Mouse (Mus musculus) gastrocnemius, adult 2 months (tissue): Measurements from ENCODE around the gene Rec114. TPM values are rescaled to one million over a fixed set of nuclear protein-coding genes. Genes with fewer than 3 reads are reported as not detected.

Experiments used
- DNase-seq: peaks from one replicate; pipeline ENCODE4 v3.0.0; 2022
- H3K27ac ChIP-seq: fragments of 200-600 bp; 2 replicates; pipeline ENCODE4 v1.8.1; 2022; ENCODE audit warnings: mild to moderate bottlenecking
- H3K4me3 ChIP-seq: fragments of 200-600 bp; 2 replicates; pipeline ENCODE4 v1.8.1; 2022; ENCODE audit warnings: mild to moderate bottlenecking, moderate library complexity
- CTCF ChIP-seq: fragments of 200-600 bp; IDR thresholded peaks from 2 replicates; pipeline ENCODE4 v1.8.1; 2022; ENCODE audit warnings: antibody characterized with exemption, mild to moderate bottlenecking, moderate library complexity
- intact Hi-C: fragments of 180-260 bp; cut with DNase I; formaldehyde crosslinking; loops from one replicate; pipeline ENCODE4 v1.15.1; 2025
- long read RNA-seq, 2 experiments: library from polyadenylated mRNA; stranded (forward); transcript quantifications; one replicate each; pipeline ENCODE4 v2.0.0; 2021
- total RNA-seq, 2 experiments: library from RNA; stranded (reverse); gene quantifications; 2 replicates each; pipeline ENCODE4 v1.2.3; 2021

Gene Rec114
- total RNA-seq, result not detected
- long read RNA-seq, experiment 1, result 0 reads
- long read RNA-seq, experiment 2, result 0 reads

DNA sequence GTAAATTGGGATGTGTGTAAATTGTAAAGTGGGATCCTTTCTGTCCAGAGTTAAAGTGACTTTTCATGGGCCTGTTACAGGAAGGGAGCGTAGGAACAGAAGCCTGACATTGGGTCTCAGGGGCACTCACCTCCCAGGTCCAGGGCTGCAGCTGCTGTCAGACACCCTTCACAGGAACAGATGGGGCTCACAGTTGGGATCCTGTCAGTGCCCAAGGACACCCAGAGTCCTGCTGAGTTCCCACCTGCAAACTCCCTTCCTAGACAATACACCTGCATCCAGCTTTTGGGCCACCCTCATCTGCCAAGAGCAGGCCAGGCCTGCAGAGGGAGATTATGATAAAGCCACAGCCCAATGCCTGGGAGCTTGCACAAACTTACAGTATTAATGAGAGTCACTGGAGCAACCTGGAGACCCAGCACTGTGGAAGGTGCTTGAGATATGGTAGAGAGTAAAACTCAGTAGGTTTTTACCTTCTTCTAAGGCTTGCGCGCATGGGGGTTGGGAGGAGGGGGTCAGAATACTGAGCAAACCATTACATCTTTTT, at the start of gene Rec114:
Gene Rec114, minus strand, starts transcription at position 263 of the 547 bp plus-strand sequence.
- H3K27ac ChIP-seq, result no peak within 1 kb of the TSS
- intact Hi-C loops, result no loop called here
- H3K4me3 ChIP-seq, result no peak within 1 kb of the TSS
- DNase-seq, result no peak
- TF ChIP-seq CTCF, result no peak

DNA sequence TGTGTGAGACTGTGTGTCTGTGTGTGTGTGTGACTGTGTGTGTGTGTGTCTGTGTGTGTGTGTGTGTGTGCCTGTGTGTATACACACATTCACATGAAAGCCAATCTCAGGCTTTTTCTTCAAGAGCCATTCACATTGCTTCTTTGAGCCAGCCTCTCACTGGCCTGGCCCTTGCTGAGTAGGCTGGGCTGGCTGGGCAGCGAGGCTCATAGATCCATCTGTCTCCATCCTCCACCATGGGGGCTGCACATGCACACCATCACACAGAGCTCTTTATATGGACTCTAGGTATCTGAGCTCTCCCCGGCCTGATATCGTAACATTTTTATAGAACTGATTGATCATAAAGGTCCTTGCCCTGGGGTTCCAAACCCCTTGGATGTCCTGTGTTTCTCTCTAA, 45.7 kb upstream of the Rec114 start:
- TF ChIP-seq CTCF, result no peak
- intact Hi-C loops, result no loop called here
- no peak overlapping the region for H3K4me3 ChIP-seq
- no peak for DNase-seq
- H3K27ac ChIP-seq, result no peak overlapping the region

DNA sequence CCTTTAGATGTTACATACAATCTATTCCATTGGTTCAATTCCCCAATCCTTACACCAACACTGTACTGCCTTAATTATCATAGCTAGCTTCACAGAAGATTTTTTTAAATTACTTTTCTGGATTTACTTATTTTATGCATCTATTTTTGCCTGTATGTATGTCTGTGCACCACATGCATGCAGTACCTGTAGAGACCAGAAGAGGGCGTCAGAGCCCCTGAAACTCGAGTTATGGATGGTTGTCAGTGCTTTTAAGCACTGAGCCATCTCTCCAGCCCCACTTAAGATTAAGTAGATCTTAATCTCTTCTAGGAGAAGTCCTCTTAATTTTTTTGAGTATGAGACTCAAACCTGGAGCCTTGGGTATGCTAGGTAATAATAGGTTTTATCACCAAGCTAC, 31.6 kb upstream of the Rec114 start:
- TF ChIP-seq CTCF, result peak; percentile 58
- Histone ChIP-seq H3K27ac (no peak overlapping the region), H3K4me3 (no peak overlapping the region)
- intact Hi-C loops, result loop anchor here (10.0 kb wide), 1 partner anchor 99 kb away; no protein-coding TSS in a partner anchor
- no peak for DNase-seq

GRCm38 (mm10) chr9:58774761-58775160, 31.0 kb upstream of the Rec114 start:
- DNase-seq, result no peak
- intact Hi-C loops, result loop anchor here (10.0 kb wide), 1 partner anchor 100 kb away; no protein-coding TSS in a partner anchor
- H3K27ac ChIP-seq, result no peak overlapping the region
- H3K4me3 ChIP-seq, result no peak overlapping the region
- TF ChIP-seq CTCF, result no peak

- intact Hi-C loops, result loop anchor here (10.0 kb wide), 1 partner anchor 105 kb away; no protein-coding TSS in a partner anchor
- no peak for DNase-seq
- no peak overlapping the region for H3K27ac ChIP-seq
- H3K4me3 ChIP-seq, result no peak overlapping the region
- no peak for TF ChIP-seq CTCF
Observed at GRCm38 (mm10) chr9:58769943-58770342, 26.2 kb upstream of the Rec114 start.

GRCm38 (mm10) chr9:58766959-58767955, 23.5 kb upstream of the Rec114 start:
- no peak for TF ChIP-seq CTCF
- Histone ChIP-seq H3K4me3 (no peak overlapping the region), H3K27ac (no peak overlapping the region)
- intact Hi-C loops, result no loop called here
- DNase-seq, result no peak

GRCm38 (mm10) chr9:58764354-58764753, 20.6 kb upstream of the Rec114 start:
- Histone ChIP-seq H3K27ac (no peak overlapping the region), H3K4me3 (no peak overlapping the region)
- intact Hi-C loops, result no loop called here
- no peak for DNase-seq
- no peak for TF ChIP-seq CTCF

GRCm38 (mm10) chr9:58763114-58763513, 19.4 kb upstream of the Rec114 start:
- TF ChIP-seq CTCF, result no peak
- intact Hi-C loops, result no loop called here
- H3K27ac ChIP-seq, result no peak overlapping the region
- H3K4me3 ChIP-seq, result no peak overlapping the region
- no peak for DNase-seq

DNA sequence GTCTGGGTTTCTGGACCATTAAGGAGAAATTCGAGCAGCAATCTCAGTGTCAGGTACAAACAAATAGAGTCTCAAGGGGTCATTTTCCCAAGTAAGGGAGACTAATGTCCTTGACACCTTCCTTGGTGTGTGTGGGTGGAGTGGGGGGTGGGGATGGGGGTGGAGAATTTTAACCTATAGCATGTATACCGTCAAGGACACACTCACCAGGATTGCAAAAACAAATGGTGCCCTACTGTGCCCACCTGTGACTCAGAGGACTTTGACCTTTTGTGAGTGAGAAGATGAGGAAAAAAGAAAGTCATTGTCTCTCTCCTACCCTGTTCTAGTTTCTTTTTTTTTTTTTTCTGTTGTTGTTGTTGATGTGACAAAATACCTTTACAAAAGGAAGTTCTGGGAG, 18.3 kb upstream of the Rec114 start:
- DNase-seq, result no peak
- intact Hi-C loops, result no loop called here
- no peak overlapping the region for H3K4me3 ChIP-seq
- H3K27ac ChIP-seq, result no peak overlapping the region
- no peak for TF ChIP-seq CTCF

DNA sequence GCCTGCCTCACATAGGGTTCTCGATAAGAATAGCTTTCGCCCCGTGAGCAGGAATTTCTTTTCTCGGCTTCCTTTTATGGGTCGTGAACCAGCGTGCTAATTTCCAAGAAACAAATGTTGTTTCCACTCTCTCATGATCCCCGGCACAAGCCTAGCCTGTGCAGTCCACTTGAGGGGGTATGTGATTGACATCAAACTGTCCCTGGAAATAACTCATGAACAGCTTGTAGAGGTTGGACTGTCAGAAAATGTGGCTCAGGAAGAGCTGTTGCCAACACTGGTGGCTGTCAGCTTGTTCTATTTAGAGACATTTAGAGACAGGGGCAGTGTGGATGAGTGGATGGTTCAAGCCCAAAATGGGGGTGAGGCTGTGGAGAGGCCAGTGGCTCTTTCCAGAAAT, 15.0 kb upstream of the Rec114 start:
- intact Hi-C loops, result no loop called here
- no peak for DNase-seq
- no peak for TF ChIP-seq CTCF
- no peak overlapping the region for H3K4me3 ChIP-seq
- H3K27ac ChIP-seq, result no peak overlapping the region

DNA sequence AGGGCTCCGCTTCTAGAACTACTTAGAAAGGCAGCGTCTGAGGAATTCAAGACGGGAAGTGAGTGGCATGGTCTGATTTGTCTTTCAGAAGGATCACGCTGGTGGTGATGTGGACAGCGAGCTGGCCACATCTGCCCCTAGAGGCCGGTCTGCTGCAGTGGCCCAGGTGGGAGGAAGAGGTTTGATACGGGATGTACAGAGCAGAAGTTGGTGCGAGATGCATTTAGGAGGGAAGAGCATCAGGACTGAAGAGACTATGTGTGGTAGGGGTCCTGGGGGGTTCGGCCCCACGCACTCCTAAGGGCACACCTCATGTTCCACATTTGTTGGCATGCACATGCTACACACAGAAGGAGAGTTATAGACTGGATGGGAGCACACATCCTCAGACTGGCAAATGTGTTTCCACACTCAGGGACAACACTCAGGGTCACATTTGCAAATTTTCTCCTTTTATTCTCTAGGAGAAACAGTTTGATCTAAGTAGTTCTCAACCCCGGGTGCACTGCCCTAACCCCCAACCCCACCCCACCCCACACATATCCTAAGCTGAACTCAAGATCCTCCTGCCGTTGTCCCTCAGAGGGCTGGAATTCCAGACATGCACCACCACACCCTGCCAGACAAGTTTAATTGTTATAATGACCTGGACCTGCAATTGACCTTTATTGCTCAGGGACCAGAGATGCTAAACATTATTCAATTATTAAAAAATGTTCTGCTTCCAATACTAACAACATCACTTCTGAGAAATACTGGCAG, 12.8 kb upstream of the Rec114 start:
- DNase-seq, result no peak
- Histone ChIP-seq H3K27ac (no peak overlapping the region), H3K4me3 (no peak overlapping the region)
- no peak for TF ChIP-seq CTCF
- intact Hi-C loops, result no loop called here

DNA sequence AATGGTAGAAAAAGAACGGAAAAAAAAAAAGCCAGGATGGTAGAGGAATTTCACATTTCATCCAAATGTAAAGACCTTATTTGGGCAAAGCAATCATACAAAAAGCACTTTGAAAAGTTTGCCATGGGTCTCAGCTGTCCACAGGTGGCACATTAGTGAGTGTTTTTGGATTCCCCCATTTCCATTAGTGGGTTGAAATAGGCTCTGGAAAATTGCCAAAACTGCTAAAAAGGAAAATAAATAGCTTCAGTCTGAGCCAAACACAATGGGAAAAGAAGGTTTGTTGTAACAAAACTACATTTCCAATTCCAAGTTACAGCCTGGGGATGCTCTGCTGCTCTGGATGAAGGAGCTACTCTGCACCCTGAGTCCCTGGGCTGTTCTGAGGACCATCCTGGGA, 9.8 kb upstream of the Rec114 start:
- no peak for DNase-seq
- intact Hi-C loops, result no loop called here
- Histone ChIP-seq H3K4me3 (no peak overlapping the region), H3K27ac (no peak overlapping the region)
- TF ChIP-seq CTCF, result no peak

DNA sequence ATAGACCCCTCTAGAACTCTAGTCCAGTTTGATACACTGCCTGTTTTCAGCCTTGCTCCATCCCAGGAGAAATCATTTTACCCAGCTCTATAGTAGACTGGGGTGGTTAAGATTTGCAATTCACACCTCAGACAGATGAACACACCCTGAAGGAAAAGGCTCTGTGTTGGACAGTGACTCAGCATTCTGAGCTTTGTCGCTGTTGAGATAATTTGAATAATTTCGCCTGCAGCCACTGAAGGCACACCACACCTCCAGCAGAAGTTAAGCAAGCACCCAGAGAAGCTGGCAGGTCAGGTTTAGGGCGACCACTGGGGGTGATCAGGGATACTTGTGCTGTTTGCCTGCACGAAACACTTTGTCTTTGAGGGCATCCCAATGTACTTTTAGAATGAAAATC, 4.4 kb upstream of the Rec114 start:
- Histone ChIP-seq H3K27ac (no peak overlapping the region), H3K4me3 (no peak overlapping the region)
- no peak for TF ChIP-seq CTCF
- no peak for DNase-seq
- intact Hi-C loops, result no loop called here
